Mouse (Mus musculus): ENCODE data around the gene Nfatc3. TPM values are rescaled to one million over a fixed set of nuclear protein-coding genes. Genes with fewer than 3 reads are reported as not detected.

Nfatc3 gene
- polyA plus RNA-seq, 1 experiment from 2014 or later, result 6.6 TPM

GRCm38 (mm10) chr8:106140769-106141168 lies 82.1 kb downstream of the Nfatc3 start:
- 19% methylated on average over 13 of the region's 13 CpGs for WGBS
- peaks cover 47% of the 10 kb centered on the region for H3K27me3 ChIP-seq (ENCODE audit: poor library complexity, severe bottlenecking)
- no peak overlapping the region for H3K4me3 ChIP-seq
- peaks cover 34% of the 10 kb centered on the region for H3K4me1 ChIP-seq
- no peak overlapping the region for H3K27ac ChIP-seq
- no peaks in the 10 kb centered on the region for H3K36me3 ChIP-seq (replicated peaks)
- DNase-seq (ENCODE audit: extremely low spot score, low spot score), result peak; percentile 88
- no peaks in the 10 kb centered on the region for H3K9me3 ChIP-seq

- Histone ChIP-seq H3K36me3 (replicated peaks) (no peaks in the 10 kb centered on the region), H3K27ac (no peak overlapping the region), H3K4me1 (peaks cover 8% of the 10 kb centered on the region), H3K4me3 (no peak overlapping the region), H3K27me3 (ENCODE audit: poor library complexity, severe bottlenecking) (peaks cover 5% of the 10 kb centered on the region; the same call in 1 of the 2 replicates), H3K9me3 (no peaks in the 10 kb centered on the region)
- DNase-seq (ENCODE audit: extremely low spot score, low spot score), result no peak
- 92% methylated on average over 2 of the region's 2 CpGs for WGBS
Observed at GRCm38 (mm10) chr8:106145331-106145730, 86.7 kb downstream of the Nfatc3 start.

GRCm38 (mm10) chr8:106146014-106146413 lies 87.4 kb downstream of the Nfatc3 start:
- Histone ChIP-seq H3K27me3 (ENCODE audit: poor library complexity, severe bottlenecking) (0 out of 2 replicates have a peak, but pooled peaks cover 4% of the 10 kb centered on the region), H3K4me1 (peaks cover 12% of the 10 kb centered on the region), H3K36me3 (replicated peaks) (no peaks in the 10 kb centered on the region), H3K27ac (no peak overlapping the region), H3K9me3 (no peaks in the 10 kb centered on the region), H3K4me3 (no peak overlapping the region)
- DNase-seq (ENCODE audit: extremely low spot score, low spot score), result no peak
- 91% methylated on average over 4 of the region's 4 CpGs for WGBS

GRCm38 (mm10) chr8:106147868-106148565 lies 89.4 kb downstream of the Nfatc3 start:
- H3K27ac ChIP-seq, result no peak overlapping the region
- WGBS, result 90% methylated on average over 6 of the region's 6 CpGs
- H3K9me3 ChIP-seq, result no peaks in the 10 kb centered on the region
- H3K4me1 ChIP-seq, result peaks cover 19% of the 10 kb centered on the region
- no peak overlapping the region for H3K4me3 ChIP-seq
- no peak for DNase-seq (ENCODE audit: extremely low spot score, low spot score)
- H3K27me3 ChIP-seq (ENCODE audit: poor library complexity, severe bottlenecking), result 0 out of 2 replicates have a peak, but pooled peaks cover 4% of the 10 kb centered on the region
- H3K36me3 ChIP-seq (replicated peaks), result no peaks in the 10 kb centered on the region

GRCm38 (mm10) chr8:106149025-106149424 lies 90.4 kb downstream of the Nfatc3 start:
- peaks cover 19% of the 10 kb centered on the region for H3K4me1 ChIP-seq
- H3K9me3 ChIP-seq, result no peaks in the 10 kb centered on the region
- 93% methylated on average over 6 of the region's 6 CpGs for WGBS
- 0 out of 2 replicates have a peak, but pooled peaks cover 4% of the 10 kb centered on the region for H3K27me3 ChIP-seq (ENCODE audit: poor library complexity, severe bottlenecking)
- no peak for DNase-seq (ENCODE audit: extremely low spot score, low spot score)
- no peak overlapping the region for H3K27ac ChIP-seq
- no peaks in the 10 kb centered on the region for H3K36me3 ChIP-seq (replicated peaks)
- H3K4me3 ChIP-seq, result no peak overlapping the region

- peak; percentile 95 for DNase-seq (ENCODE audit: extremely low spot score, low spot score)
- H3K9me3 ChIP-seq, result no peaks in the 10 kb centered on the region
- 3% methylated on average over 38 of the region's 38 CpGs for WGBS
- 0 out of 2 replicates have a peak, but pooled peaks cover 4% of the 10 kb centered on the region for H3K27me3 ChIP-seq (ENCODE audit: poor library complexity, severe bottlenecking)
- peak within 1 kb of the TSS; percentile 73 for H3K4me3 ChIP-seq
- H3K36me3 ChIP-seq (replicated peaks), result peaks cover 9% of the 10 kb centered on the region
- H3K4me1 ChIP-seq, result peaks cover 19% of the 10 kb centered on the region
- peak within 1 kb of the TSS; percentile 86 for H3K27ac ChIP-seq
Observed at GRCm38 (mm10) chr8:106149801-106150652, 91.4 kb downstream of the Nfatc3 start, which contains the start of gene Pla2g15. Gene Pla2g15, plus strand, starts transcription at chr8:106150399.

- no peaks in the 10 kb centered on the region for H3K9me3 ChIP-seq
- 19% methylated on average over 8 of the region's 8 CpGs for WGBS
- H3K27ac ChIP-seq, result peak overlapping the region; percentile 86
- H3K36me3 ChIP-seq (replicated peaks), result peaks cover 13% of the 10 kb centered on the region
- DNase-seq (ENCODE audit: extremely low spot score, low spot score), result no peak
- peak overlapping the region; percentile 73 for H3K4me3 ChIP-seq
- H3K27me3 ChIP-seq (ENCODE audit: poor library complexity, severe bottlenecking), result 0 out of 2 replicates have a peak, but pooled peaks cover 4% of the 10 kb centered on the region
- H3K4me1 ChIP-seq, result peaks cover 19% of the 10 kb centered on the region
Observed at GRCm38 (mm10) chr8:106150653-106151000, 92.0 kb downstream of the Nfatc3 start.

- WGBS, result 86% methylated on average over 9 of the region's 9 CpGs
Observed at GRCm38 (mm10) chr8:106151041-106151440, 92.4 kb downstream of the Nfatc3 start.

GRCm38 (mm10) chr8:106152876-106153275 lies 94.2 kb downstream of the Nfatc3 start:
- H3K4me3 ChIP-seq, result no peak overlapping the region
- no peaks in the 10 kb centered on the region for H3K9me3 ChIP-seq
- no peak overlapping the region for H3K27ac ChIP-seq
- WGBS, result 85% methylated on average over 4 of the region's 4 CpGs
- peaks cover 29% of the 10 kb centered on the region for H3K36me3 ChIP-seq (replicated peaks)
- DNase-seq (ENCODE audit: extremely low spot score, low spot score), result no peak
- 0 out of 2 replicates have a peak, but pooled peaks cover 4% of the 10 kb centered on the region for H3K27me3 ChIP-seq (ENCODE audit: poor library complexity, severe bottlenecking)
- peaks cover 19% of the 10 kb centered on the region for H3K4me1 ChIP-seq

More at GRCm38 (mm10) chr8:106151041-106151440, 92.4 kb downstream of the Nfatc3 start:
- Histone ChIP-seq H3K9me3 (no peaks in the 10 kb centered on the region), H3K27me3 (ENCODE audit: poor library complexity, severe bottlenecking) (0 out of 2 replicates have a peak, but pooled peaks cover 4% of the 10 kb centered on the region), H3K4me3 (peak overlapping the region; percentile 73), H3K27ac (peak overlapping the region; percentile 86; the same call in 1 of the 2 replicates), H3K36me3 (replicated peaks) (peaks cover 17% of the 10 kb centered on the region), H3K4me1 (peaks cover 19% of the 10 kb centered on the region)
- DNase-seq (ENCODE audit: extremely low spot score, low spot score), result no peak

- no peak for DNase-seq (ENCODE audit: extremely low spot score, low spot score)
- Histone ChIP-seq H3K36me3 (replicated peaks) (peaks cover 62% of the 10 kb centered on the region), H3K4me3 (no peak overlapping the region), H3K9me3 (no peaks in the 10 kb centered on the region), H3K27ac (no peak overlapping the region), H3K4me1 (no peaks in the 10 kb centered on the region), H3K27me3 (ENCODE audit: poor library complexity, severe bottlenecking) (no peaks in the 10 kb centered on the region)
- WGBS, result 95% methylated on average over 1 of the region's 1 CpGs
Observed at GRCm38 (mm10) chr8:106157419-106157818, 98.8 kb downstream of the Nfatc3 start.

GRCm38 (mm10) chr8:106158381-106158780 lies 99.7 kb downstream of the Nfatc3 start:
- Histone ChIP-seq H3K36me3 (replicated peaks) (peaks cover 72% of the 10 kb centered on the region), H3K4me3 (no peak overlapping the region), H3K9me3 (no peaks in the 10 kb centered on the region), H3K27me3 (ENCODE audit: poor library complexity, severe bottlenecking) (no peaks in the 10 kb centered on the region), H3K27ac (no peak overlapping the region), H3K4me1 (no peaks in the 10 kb centered on the region)
- 93% methylated on average over 10 of the region's 10 CpGs for WGBS
- DNase-seq (ENCODE audit: extremely low spot score, low spot score), result no peak

- Histone ChIP-seq H3K4me1 (no peaks in the 10 kb centered on the region), H3K36me3 (replicated peaks) (peaks cover 78% of the 10 kb centered on the region), H3K27me3 (ENCODE audit: poor library complexity, severe bottlenecking) (no peaks in the 10 kb centered on the region), H3K27ac (no peak overlapping the region), H3K4me3 (no peak overlapping the region), H3K9me3 (no peaks in the 10 kb centered on the region)
- WGBS, result 92% methylated on average over 6 of the region's 6 CpGs
- DNase-seq (ENCODE audit: extremely low spot score, low spot score), result no peak
Observed at GRCm38 (mm10) chr8:106159876-106160275, 101.2 kb downstream of the Nfatc3 start.

All from forebrain, embryonic 10.5 days (tissue).